Mouse (Mus musculus) left cerebral cortex, adult 11 months (tissue): ENCODE measurements around the gene Gm20388.

ENCODE experiments used
- DNase-seq: peaks from one replicate; pipeline ENCODE4 v3.0.0; 2022; ENCODE audit warnings: low spot score

Gene Gm20388

GRCm38 (mm10) chr8:122155082-122155643 is 2244.5 kb downstream of the Gm20388 start:
- DNase-seq: no peak

- no peak for DNase-seq
Measured at GRCm38 (mm10) chr8:122155964-122156363, 2245.3 kb downstream of the Gm20388 start.

- no peak for DNase-seq
Measured at GRCm38 (mm10) chr8:122157689-122158088, 2247.0 kb downstream of the Gm20388 start.

- no peak for DNase-seq
Measured at GRCm38 (mm10) chr8:122160165-122160564, 2249.5 kb downstream of the Gm20388 start.

DNA sequence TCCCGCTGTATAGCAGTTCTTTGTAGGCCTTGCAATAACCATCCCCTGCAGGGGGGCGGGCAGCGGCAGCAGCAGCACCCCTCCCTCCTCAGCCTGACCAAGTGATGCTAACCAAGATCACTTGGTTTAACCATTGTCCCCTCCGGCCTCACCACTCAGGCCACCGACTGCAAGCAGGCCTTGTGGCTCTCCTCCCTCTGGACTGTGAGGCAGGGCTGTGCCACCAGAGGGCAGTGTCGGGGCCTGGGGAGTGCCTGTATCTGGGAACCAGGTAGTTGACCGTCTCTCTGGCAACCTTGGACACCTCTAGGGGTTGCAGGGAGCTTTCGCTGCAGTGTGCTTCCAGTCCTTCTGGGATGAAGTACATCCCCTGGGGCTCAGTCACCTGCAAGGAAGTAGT is 2252.4 kb downstream of the Gm20388 start:
- no peak for DNase-seq

GRCm38 (mm10) chr8:122167204-122167860 is 2256.7 kb downstream of the Gm20388 start:
- no peak for DNase-seq

DNA sequence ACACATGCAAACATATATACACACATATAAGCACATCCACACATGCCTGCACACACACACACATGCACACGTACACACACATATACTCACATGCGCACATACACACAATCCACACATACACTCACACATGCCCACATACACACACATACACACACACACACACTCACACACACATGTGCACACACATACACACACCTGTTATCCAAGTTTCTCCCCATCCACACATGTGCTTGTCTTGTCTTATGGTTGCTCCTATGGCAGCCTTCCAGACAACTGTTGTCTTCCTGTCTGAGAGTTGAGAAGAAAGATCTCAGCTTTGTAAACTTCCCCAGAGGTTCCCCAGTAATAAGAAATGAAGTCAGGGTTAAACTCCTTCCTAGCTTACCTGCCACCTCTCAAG is 2258.8 kb downstream of the Gm20388 start:
- DNase-seq: no peak

DNA sequence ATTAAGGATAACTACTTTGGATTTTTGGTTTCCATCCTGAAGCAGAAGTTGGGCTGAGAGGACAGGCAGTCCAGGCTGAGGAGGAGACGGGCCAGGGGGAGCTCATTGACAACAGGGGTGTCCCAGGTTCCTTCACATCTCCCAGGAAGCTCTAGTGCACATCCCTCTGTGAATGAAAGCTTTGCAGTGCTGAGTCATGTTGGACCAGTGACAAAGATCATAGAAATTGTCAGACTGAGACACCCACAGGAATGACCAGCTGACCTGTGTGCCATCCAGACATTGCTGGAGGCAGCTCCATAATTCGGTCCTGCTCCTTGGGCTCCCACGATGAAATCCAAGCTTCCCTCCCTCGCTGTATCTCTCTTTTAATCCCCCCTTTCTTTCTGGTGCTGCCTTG is 2261.2 kb downstream of the Gm20388 start:
- DNase-seq: no peak

- no peak for DNase-seq
Measured at GRCm38 (mm10) chr8:122174133-122174930, 2263.7 kb downstream of the Gm20388 start.

GRCm38 (mm10) chr8:122178392-122178890 is 2267.8 kb downstream of the Gm20388 start:
- DNase-seq: no peak

DNA sequence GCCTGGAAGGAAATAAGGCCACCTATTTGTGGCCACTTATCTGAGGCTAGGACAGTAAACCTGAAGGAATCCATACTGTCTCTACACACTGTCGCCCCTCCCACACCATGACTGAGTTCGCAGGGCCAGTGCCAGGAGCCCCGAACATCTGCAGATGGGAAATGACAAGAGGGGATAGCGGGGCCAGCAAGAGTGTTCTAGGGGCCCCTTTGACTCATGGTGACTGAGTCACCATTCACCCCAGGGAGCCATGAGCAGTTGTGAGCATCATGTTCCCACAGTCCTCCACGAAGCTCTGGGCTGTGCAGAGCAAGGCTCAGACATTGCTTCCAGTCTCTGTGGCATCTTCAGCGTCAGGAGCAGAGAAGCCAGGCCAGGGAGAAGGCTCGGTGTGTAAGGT is 2268.7 kb downstream of the Gm20388 start:
- DNase-seq: no peak

- no peak for DNase-seq
Measured at GRCm38 (mm10) chr8:122180116-122180515, 2269.5 kb downstream of the Gm20388 start.

- no peak for DNase-seq
Measured at GRCm38 (mm10) chr8:122181414-122181813, 2270.8 kb downstream of the Gm20388 start.

GRCm38 (mm10) chr8:122181991-122182390 is 2271.3 kb downstream of the Gm20388 start:
- no peak for DNase-seq

DNA sequence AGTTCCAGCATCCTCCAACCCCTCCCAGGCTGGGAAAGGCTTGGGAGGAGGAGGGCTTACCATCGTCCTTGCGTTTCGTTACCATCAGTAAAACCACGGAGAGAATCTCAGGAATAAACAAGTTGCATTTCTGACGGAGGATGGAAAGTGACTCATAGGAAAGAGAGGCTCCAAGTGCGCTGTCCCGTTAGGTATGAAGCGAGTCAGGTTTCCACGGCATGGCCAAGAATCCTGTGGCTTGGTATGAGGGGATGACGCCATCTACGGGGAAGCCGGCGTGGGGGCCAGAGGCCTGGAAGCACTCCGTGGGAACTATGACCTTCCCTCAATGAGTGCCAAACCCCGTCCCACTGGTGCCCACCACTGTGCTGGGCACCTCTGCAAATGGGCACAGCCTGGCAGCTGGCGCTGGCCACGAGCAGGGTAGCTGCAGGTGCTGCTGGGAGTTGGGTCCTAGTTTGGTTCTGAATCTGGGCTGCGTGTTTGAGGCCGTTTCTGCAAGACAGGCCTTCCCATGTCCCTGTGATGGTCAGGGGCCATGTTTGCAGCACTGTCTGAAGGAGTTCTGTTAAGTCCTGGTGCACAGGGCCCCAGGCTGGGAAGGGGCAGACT is 2275.8 kb downstream of the Gm20388 start:
- no peak for DNase-seq

GRCm38 (mm10) chr8:122187271-122187670 is 2276.6 kb downstream of the Gm20388 start:
- DNase-seq: no peak

- DNase-seq: peak; percentile 25
Measured at GRCm38 (mm10) chr8:122190349-122191053, 2279.9 kb downstream of the Gm20388 start.

GRCm38 (mm10) chr8:122191054-122191376 is 2280.4 kb downstream of the Gm20388 start:
- DNase-seq: no peak

DNA sequence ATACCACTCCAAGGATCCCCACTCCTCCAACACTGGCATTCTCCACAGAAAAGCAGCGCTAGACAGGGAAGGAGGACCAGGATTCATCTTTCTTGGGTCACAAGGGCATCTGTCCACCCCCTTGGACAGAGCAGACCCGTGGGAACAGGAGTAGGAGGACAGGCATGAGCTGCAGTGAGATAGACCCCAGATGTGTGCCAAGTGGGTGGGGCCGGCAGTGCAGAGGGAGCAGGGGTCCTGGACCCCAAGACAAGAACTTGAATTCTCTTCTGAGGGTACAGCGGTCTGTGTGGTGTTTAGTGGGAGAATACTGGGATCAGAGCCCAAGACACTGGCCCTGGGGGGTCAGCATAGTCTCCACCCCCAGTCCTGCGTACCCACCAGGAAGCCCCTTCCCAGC is 2282.1 kb downstream of the Gm20388 start:
- no peak for DNase-seq

DNA sequence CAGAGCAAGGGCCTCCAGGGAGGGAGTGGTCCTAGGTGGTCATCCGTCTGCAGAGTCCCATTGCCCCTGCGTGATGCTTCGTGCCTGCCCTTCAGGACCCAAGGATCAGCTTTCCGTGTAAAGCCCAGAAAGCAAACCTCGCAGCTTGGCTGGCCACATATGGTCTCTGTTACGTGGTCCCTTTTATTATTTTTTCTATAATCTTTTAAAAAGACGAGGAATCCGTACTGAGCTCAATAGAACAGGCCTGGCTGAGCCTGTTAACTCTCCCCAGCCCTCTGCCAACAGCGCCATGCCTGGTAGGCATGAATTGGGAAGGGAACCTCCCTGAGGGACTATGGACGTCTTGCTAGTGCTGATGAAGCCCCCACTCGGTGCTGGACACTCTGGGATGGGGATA is 2282.9 kb downstream of the Gm20388 start:
- no peak for DNase-seq

GRCm38 (mm10) chr8:122194396-122194795 is 2283.8 kb downstream of the Gm20388 start:
- DNase-seq: no peak

- no peak for DNase-seq
Measured at GRCm38 (mm10) chr8:122197342-122197741, 2286.7 kb downstream of the Gm20388 start.
